Mouse (Mus musculus) spleen, postnatal 0 days (tissue): ENCODE measurements around the gene Mslnl. TPM values are rescaled to one million over a fixed set of nuclear protein-coding genes. Genes with fewer than 3 reads are reported as not detected.

Source experiments
- polyA plus RNA-seq: library from polyadenylated mRNA; unstranded; fragments of >200 nt; fragmentation: Nextera tagmentation; extraction: Ambion mirVana; gene quantifications from 2 replicates; pipeline ENCODE4 v1.2.1, GENCODE M21; 2015

The Mslnl gene
- polyA plus RNA-seq = not detected in 2 replicates

GRCm38 (mm10) chr17:25735745-25736144, at the start of gene Mslnl:
Gene Mslnl, plus strand, starts transcription at chr17:25736042.

GRCm38 (mm10) chr17:25716711-25717637, 18.9 kb upstream of the Mslnl start, which contains the start of gene Gng13:
Gene Gng13, plus strand, starts transcription at chr17:25717171.

GRCm38 (mm10) chr17:25727265-25728008, 8.4 kb upstream of the Mslnl start, which contains the start of the genes Chtf18 and Rpusd1:
Gene Chtf18, minus strand, starts transcription at chr17:25727419.
Gene Rpusd1, plus strand, starts transcription at chr17:25727670.

GRCm38 (mm10) chr17:25754241-25754640, 18.4 kb downstream of the Mslnl start, which contains the start of gene Msln:
Gene Msln, minus strand, starts transcription at chr17:25754378.

GRCm38 (mm10) chr17:25773549-25774120, 37.8 kb downstream of the Mslnl start, which contains the start of gene Narfl:
Gene Narfl, plus strand, starts transcription at chr17:25773776.

GRCm38 (mm10) chr17:25785281-25785745, 49.5 kb downstream of the Mslnl start, which contains the start of gene Haghl:
Gene Haghl, minus strand, starts transcription at chr17:25785673.

GRCm38 (mm10) chr17:25786280-25786679, 50.4 kb downstream of the Mslnl start, which contains the start of gene Ccdc78:
Gene Ccdc78, plus strand, starts transcription at chr17:25786580.

GRCm38 (mm10) chr17:25792615-25793014, 56.8 kb downstream of the Mslnl start, which contains the start of gene Fam173a:
Gene Fam173a, minus strand, starts transcription at chr17:25792901.

GRCm38 (mm10) chr17:25795609-25796092, 59.8 kb downstream of the Mslnl start, which contains the start of gene AC134908.4:
Gene AC134908.4, minus strand, starts transcription at chr17:25795659.

GRCm38 (mm10) chr17:25796951-25797369, 61.1 kb downstream of the Mslnl start, which contains the start of gene Metrn:
Gene Metrn, minus strand, starts transcription at chr17:25797136.

Other genes with a start within 250 kb of the Mslnl start
- not detected in 2 replicates for gene Sstr5, start 238.8 kb upstream of the Mslnl start, polyA plus RNA-seq
- gene Sox8, start 165.4 kb upstream of the Mslnl start, polyA plus RNA-seq = 0.17 and 0.22 TPM in 2 replicates
- 6.1 and 7.9 TPM in 2 replicates for gene Lmf1, start 157.0 kb upstream of the Mslnl start, polyA plus RNA-seq
- 0.97 and 2.3 TPM in 2 replicates for gene Gng13, start 18.9 kb upstream of the Mslnl start, polyA plus RNA-seq
- 23.3 and 29.4 TPM in 2 replicates for gene Chtf18, start 8.6 kb upstream of the Mslnl start, polyA plus RNA-seq
- gene Rpusd1, start 8.4 kb upstream of the Mslnl start, polyA plus RNA-seq = 9.7 and 10.3 TPM in 2 replicates
- 66.0 and 71.7 TPM in 2 replicates for gene Msln, start 18.3 kb downstream of the Mslnl start, polyA plus RNA-seq
- gene Narfl, start 37.7 kb downstream of the Mslnl start, polyA plus RNA-seq = 17.6 and 18.6 TPM in 2 replicates
- 24.5 and 25.5 TPM in 2 replicates for gene Haghl, start 49.6 kb downstream of the Mslnl start, polyA plus RNA-seq
- 0.10 and 0.19 TPM in 2 replicates for gene Ccdc78, start 50.5 kb downstream of the Mslnl start, polyA plus RNA-seq
- gene Fam173a, start 56.9 kb downstream of the Mslnl start, polyA plus RNA-seq = 64.4 and 68.0 TPM in 2 replicates
- not detected in 2 replicates for gene AC134908.4, start 59.6 kb downstream of the Mslnl start, polyA plus RNA-seq
- 42.7 and 43.8 TPM in 2 replicates for gene Metrn, start 61.1 kb downstream of the Mslnl start, polyA plus RNA-seq
- 0.38 and 0.73 TPM in 2 replicates for gene Fbxl16, start 73.0 kb downstream of the Mslnl start, polyA plus RNA-seq
- 9.9 and 11.4 TPM in 2 replicates for gene Wdr24, start 87.6 kb downstream of the Mslnl start, polyA plus RNA-seq
- 12.0 and 13.3 TPM in 2 replicates for gene Jmjd8, start 92.8 kb downstream of the Mslnl start, polyA plus RNA-seq
- gene Stub1, start 97.4 kb downstream of the Mslnl start, polyA plus RNA-seq = 123 and 132 TPM in 2 replicates
- 1.4 and 1.9 TPM in 2 replicates for gene Rhbdl1, start 101.3 kb downstream of the Mslnl start, polyA plus RNA-seq
- gene Gm20683, start 105.7 kb downstream of the Mslnl start, polyA plus RNA-seq = 1.0 and 1.1 TPM in 2 replicates
- 12.9 and 13.5 TPM in 2 replicates for gene Rhot2, start 108.8 kb downstream of the Mslnl start, polyA plus RNA-seq
- 10.9 and 12.9 TPM in 2 replicates for gene Wdr90, start 125.5 kb downstream of the Mslnl start, polyA plus RNA-seq
- gene Mcrip2, start 132.7 kb downstream of the Mslnl start, polyA plus RNA-seq = 38.2 and 38.4 TPM in 2 replicates
- gene Mettl26, start 139.0 kb downstream of the Mslnl start, polyA plus RNA-seq = 34.2 and 34.8 TPM in 2 replicates
- 0.30 and 0.38 TPM in 2 replicates for gene Wfikkn1, start 144.8 kb downstream of the Mslnl start, polyA plus RNA-seq
- gene Rab40c, start 183.7 kb downstream of the Mslnl start, polyA plus RNA-seq = 7.1 and 9.0 TPM in 2 replicates
- 119 and 130 TPM in 2 replicates for gene Pigq, start 208.9 kb downstream of the Mslnl start, polyA plus RNA-seq
- gene Nhlrc4, start 208.9 kb downstream of the Mslnl start, polyA plus RNA-seq = 7.8 and 8.1 TPM in 2 replicates
- 0.07 and 0.11 TPM in 2 replicates for gene A930017K11Rik, start 216.5 kb downstream of the Mslnl start, polyA plus RNA-seq
- 15.0 and 15.2 TPM in 2 replicates for gene Capn15, start 249.8 kb downstream of the Mslnl start, polyA plus RNA-seq